Mouse (Mus musculus): ENCODE results near the gene Tomm40l.

Gene Tomm40l

GRCm38 (mm10) chr1:171193093-171193840 lies 29.0 kb downstream of the Tomm40l start:
- DNase-seq (ENCODE audit: low spot score) = no peak

GRCm38 (mm10) chr1:171192283-171192682 lies 30.0 kb downstream of the Tomm40l start:
- DNase-seq (ENCODE audit: low spot score) = no peak

GRCm38 (mm10) chr1:171190832-171191231 lies 31.5 kb downstream of the Tomm40l start:
- DNase-seq (ENCODE audit: low spot score) = no peak

- no peak for DNase-seq (ENCODE audit: low spot score)
Observed at GRCm38 (mm10) chr1:171189476-171190114, 32.7 kb downstream of the Tomm40l start.

GRCm38 (mm10) chr1:171189046-171189445 lies 33.3 kb downstream of the Tomm40l start:
- DNase-seq (ENCODE audit: low spot score) = no peak

- DNase-seq (ENCODE audit: low spot score) = no peak
Observed at GRCm38 (mm10) chr1:171187851-171188700, 34.2 kb downstream of the Tomm40l start.

GRCm38 (mm10) chr1:171185655-171186054 lies 36.7 kb downstream of the Tomm40l start:
- no peak for DNase-seq (ENCODE audit: low spot score)

- no peak for DNase-seq (ENCODE audit: low spot score)
Observed at GRCm38 (mm10) chr1:171184314-171184713, 38.0 kb downstream of the Tomm40l start.

- DNase-seq (ENCODE audit: low spot score) = no peak
Observed at GRCm38 (mm10) chr1:171183620-171184019, 38.7 kb downstream of the Tomm40l start.

GRCm38 (mm10) chr1:171183025-171183424 lies 39.3 kb downstream of the Tomm40l start:
- no peak for DNase-seq (ENCODE audit: low spot score)

GRCm38 (mm10) chr1:171179487-171180171 lies 42.7 kb downstream of the Tomm40l start:
- no peak for DNase-seq (ENCODE audit: low spot score)

GRCm38 (mm10) chr1:171172779-171173178 lies 49.5 kb downstream of the Tomm40l start:
- no peak for DNase-seq (ENCODE audit: low spot score)

- no peak for DNase-seq (ENCODE audit: low spot score)
Observed at GRCm38 (mm10) chr1:171171138-171171537, 51.2 kb downstream of the Tomm40l start.

GRCm38 (mm10) chr1:171169913-171170312 lies 52.4 kb downstream of the Tomm40l start:
- DNase-seq (ENCODE audit: low spot score) = no peak

- no peak for DNase-seq (ENCODE audit: low spot score)
Observed at GRCm38 (mm10) chr1:171168906-171169305, 53.4 kb downstream of the Tomm40l start.
